Mouse (Mus musculus) embryonic stem cell, embryonic (primary cell): Measurements from ENCODE around the gene Wfikkn2.

Experiments used
- CTCF ChIA-PET, 4 experiments: fragments of 300-600 bp in 2 of 4; fragments of 350-600 bp in 2 of 4; sonication (Branson Sonifier 250); formaldehyde crosslinking; loops; one replicate each; lab custom pipeline; 2022; ENCODE audit warnings: inconsistent platforms in 2 of 4; lab: Charles Lee
- POLR2A ChIA-PET, 4 experiments: fragments of 300-600 bp in 2 of 4; fragments of 350-600 bp in 2 of 4; sonication (Branson Sonifier 250); formaldehyde crosslinking; loops; one replicate each; lab custom pipeline; 2022; ENCODE audit warnings: antibody characterized with exemption in 4 of 4, inconsistent platforms in 1 of 4; lab: Charles Lee

Wfikkn2 gene

DNA sequence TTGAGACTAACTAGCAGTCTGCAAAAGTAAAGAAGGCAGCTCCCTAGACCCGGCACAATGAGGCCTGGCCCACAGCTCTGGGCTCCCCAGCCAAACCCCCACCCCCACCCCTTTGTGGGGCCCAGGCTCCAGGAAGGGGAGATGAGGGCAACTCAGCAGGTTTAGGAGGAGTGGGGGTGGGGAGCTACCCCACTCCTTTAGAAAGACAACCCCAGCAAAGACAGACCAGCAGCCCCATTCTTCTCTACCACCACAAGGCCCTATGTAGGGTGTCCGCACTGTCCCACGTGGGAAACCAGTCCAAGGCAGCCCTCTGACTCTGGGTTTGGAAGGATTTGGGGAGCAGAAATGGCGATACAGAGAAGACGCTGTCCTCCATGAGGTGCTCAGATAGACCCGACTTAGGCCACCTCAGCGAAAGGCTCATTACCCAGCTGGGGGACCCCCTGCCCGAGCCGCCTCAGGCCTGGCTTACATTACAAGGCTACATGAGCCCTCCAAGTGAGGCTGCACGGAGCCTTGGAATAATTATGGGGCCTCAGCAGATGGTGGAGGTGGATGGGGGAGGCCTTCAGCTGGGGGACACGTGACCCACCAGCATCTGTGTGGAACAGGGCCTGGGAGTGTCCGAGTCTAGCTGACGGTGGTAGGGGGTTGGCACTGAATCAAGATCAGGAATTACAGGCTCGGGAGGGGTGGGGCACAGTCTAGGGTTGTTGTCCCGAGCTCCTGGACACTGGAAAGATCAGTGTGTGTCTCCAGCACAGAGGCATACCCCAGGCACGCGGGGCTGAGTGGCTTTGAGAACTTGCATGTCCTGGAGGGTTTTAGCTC lies at the start of gene Wfikkn2:
Gene Wfikkn2 (minus strand): TSS at position 51 of the 834 bp plus-strand sequence.
- CTCF ChIA-PET: interaction anchor here in 2 of 4 experiments (1.8 to 2.8 kb wide), 2 partner anchors 9 to 11 kb away, joined by 9 to 11 read pairs; no protein-coding TSS in a partner anchor
- POLR2A ChIA-PET: interaction anchor here in 3 of 4 experiments (0.6 to 3.5 kb wide), 14 partner anchors 10 to 1020 kb away, joined by 3 to 24 read pairs (median 4); partner anchors contain the start of gene Tob1 (in 3 of the 3)

DNA sequence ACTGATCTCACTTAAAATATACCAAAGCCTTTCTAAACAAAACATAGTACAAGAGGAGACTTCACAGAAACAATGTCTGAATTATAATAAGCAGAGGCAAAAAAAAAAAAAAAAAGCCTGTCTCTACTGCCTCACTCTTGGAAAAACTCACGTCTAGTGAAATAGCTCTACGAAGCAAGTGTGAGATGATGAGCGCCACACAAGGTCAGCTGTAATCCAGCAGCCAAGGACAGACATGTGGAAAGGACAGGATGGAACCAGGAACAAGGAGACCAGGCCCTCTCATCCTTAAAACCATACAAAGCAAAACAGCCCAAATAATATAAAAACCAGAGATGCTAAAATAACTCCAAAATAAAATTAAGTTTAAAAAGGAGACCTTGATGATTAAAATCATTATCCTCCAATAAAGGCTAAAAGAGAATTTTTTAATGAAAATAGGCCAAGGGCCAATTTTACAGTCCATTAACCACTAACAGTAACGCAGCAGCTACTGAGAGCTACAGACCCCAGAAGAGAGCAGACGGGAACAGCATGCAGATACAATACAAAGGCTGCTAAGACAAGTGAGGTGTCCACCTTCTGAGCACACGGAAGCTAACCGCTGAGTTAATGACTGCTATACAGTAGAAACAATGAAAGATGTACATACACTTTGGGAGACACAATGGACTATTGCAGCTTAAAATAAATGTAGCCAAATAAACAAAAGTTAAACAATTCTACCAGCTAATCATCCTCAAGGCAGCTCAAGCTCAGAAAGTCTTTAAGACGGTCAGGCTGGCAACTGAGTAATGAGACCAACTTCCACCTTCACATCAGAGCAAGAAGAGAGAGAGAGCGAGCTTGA lies 49.4 kb upstream of the Wfikkn2 start:
- CTCF ChIA-PET: interaction anchor here in 3 of 4 experiments (0.6 to 1.4 kb wide), 5 partner anchors 9 to 279 kb away, joined by 3 to 11 read pairs (median 3); no protein-coding TSS in a partner anchor
- POLR2A ChIA-PET: interaction anchor here (0.6 to 18.6 kb wide), 18 partner anchors 9 to 318 kb away, joined by 3 to 303 read pairs (median 4); partner anchors contain the start of genes Ankrd40 (in 2 of the 4), Gm21885 (in 1 of the 4), Luc7l3 (in 1 of the 4) and Tob1 (in 1 of the 4)

- ChIA-PET POLR2A (interaction anchor here in 2 of 4 experiments (1.5 to 18.6 kb wide), 5 partner anchors 5 to 79 kb away, joined by 3 to 206 read pairs (median 8); partner anchors contain the start of gene Gm21885 (in 1 of the 2)), CTCF (no interaction called here)
Observed at GRCm38 (mm10) chr11:94290062-94290740, 44.4 kb upstream of the Wfikkn2 start.

GRCm38 (mm10) chr11:94287105-94287504 lies 41.3 kb upstream of the Wfikkn2 start:
- CTCF ChIA-PET: interaction anchor here in 3 of 4 experiments (0.9 to 1.7 kb wide), 3 partner anchors 10 to 50 kb away, joined by 3 to 8 read pairs (median 4); no protein-coding TSS in a partner anchor
- POLR2A ChIA-PET: interaction anchor here in 3 of 4 experiments (0.8 to 13.9 kb wide), 19 partner anchors 8 to 199 kb away, joined by 3 to 206 read pairs (median 4); partner anchors contain the start of genes Luc7l3 (in 2 of the 3), Spata20 (in 1 of the 3) and Tob1 (in 1 of the 3)

GRCm38 (mm10) chr11:94285886-94286574 lies 40.2 kb upstream of the Wfikkn2 start:
- POLR2A ChIA-PET: interaction anchor here (0.5 to 13.9 kb wide), 30 partner anchors 9 to 709 kb away, joined by 3 to 206 read pairs (median 3); partner anchors contain the start of genes Luc7l3 (in 2 of the 4), Spata20 (in 2 of the 4) and Tob1 (in 2 of the 4)

GRCm38 (mm10) chr11:94283536-94284099 lies 37.8 kb upstream of the Wfikkn2 start:
- POLR2A ChIA-PET: interaction anchor here in 3 of 4 experiments (0.5 to 13.9 kb wide), 13 partner anchors 10 to 244 kb away, joined by 3 to 206 read pairs (median 4); partner anchors contain the start of gene Tob1 (in 2 of the 3)
- CTCF ChIA-PET: interaction anchor here in 1 of 4 experiments (0.6 kb wide), 1 partner anchor 18 kb away, joined by 16 read pairs; no protein-coding TSS in a partner anchor

More at GRCm38 (mm10) chr11:94285886-94286574, 40.2 kb upstream of the Wfikkn2 start:
- CTCF ChIA-PET: interaction anchor here in 3 of 4 experiments (0.7 to 1.7 kb wide), 3 partner anchors 9 to 22 kb away, joined by 4 to 8 read pairs (median 4); no protein-coding TSS in a partner anchor

- POLR2A ChIA-PET: interaction anchor here in 1 of 4 experiments (0.7 to 13.9 kb wide), 4 partner anchors 18 to 144 kb away, joined by 3 to 206 read pairs (median 4); no protein-coding TSS in a partner anchor
- CTCF ChIA-PET: interaction anchor here in 2 of 4 experiments (0.6 to 0.7 kb wide), 3 partner anchors 17 to 404 kb away, joined by 3 read pairs; no protein-coding TSS in a partner anchor
Observed at GRCm38 (mm10) chr11:94282291-94282690, 36.5 kb upstream of the Wfikkn2 start.

- CTCF ChIA-PET: interaction anchor here in 2 of 4 experiments (0.6 to 1.2 kb wide), 3 partner anchors 148 to 404 kb away, joined by 3 to 4 read pairs (median 3); no protein-coding TSS in a partner anchor
- POLR2A ChIA-PET: interaction anchor here in 2 of 4 experiments (0.6 to 13.9 kb wide), 8 partner anchors 17 to 193 kb away, joined by 3 to 206 read pairs (median 6); partner anchors contain the start of genes Luc7l3 (in 1 of the 2) and Tob1 (in 1 of the 2)
Observed at GRCm38 (mm10) chr11:94281199-94282181, 35.7 kb upstream of the Wfikkn2 start, which contains the start of gene Gm21885. Gene Gm21885 (plus strand): TSS chr11:94281873.

DNA sequence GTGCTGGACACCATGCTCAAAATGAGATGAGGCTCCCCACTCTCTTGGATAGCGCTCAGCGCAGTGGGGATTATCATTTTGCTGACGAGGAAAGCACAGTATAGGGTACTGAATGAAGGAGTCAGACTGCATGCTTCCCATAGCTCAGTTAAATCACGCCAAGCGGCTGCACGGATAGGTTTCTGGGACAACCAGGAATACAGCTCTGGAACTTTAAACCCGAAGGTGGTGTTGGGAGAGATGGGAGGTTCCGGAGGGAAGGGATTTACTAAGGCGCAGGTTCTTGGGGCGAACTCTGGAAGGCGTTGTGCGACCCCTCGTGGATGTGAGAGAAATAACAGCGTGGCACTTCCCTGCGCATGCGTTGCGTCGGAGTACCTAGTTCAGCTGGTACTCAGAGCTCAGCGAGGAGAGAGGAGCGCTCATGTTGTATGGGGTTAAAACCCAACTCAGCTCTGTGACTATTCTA lies 31.1 kb upstream of the Wfikkn2 start:
- ChIA-PET POLR2A (interaction anchor here in 3 of 4 experiments (0.5 to 4.3 kb wide), 30 partner anchors 9 to 222 kb away, joined by 3 to 53 read pairs (median 4); partner anchors contain the start of genes Tob1 (in 3 of the 3), Luc7l3 (in 2 of the 3) and Wfikkn2 (in 1 of the 3)), CTCF (interaction anchor here (0.5 to 5.1 kb wide), 43 partner anchors 9 to 346 kb away, joined by 3 to 68 read pairs (median 4); partner anchors contain the start of genes Spata20 (in 2 of the 4), Cacna1g (in 1 of the 4), Nme1 (in 1 of the 4) and Tob1 (in 1 of the 4))

DNA sequence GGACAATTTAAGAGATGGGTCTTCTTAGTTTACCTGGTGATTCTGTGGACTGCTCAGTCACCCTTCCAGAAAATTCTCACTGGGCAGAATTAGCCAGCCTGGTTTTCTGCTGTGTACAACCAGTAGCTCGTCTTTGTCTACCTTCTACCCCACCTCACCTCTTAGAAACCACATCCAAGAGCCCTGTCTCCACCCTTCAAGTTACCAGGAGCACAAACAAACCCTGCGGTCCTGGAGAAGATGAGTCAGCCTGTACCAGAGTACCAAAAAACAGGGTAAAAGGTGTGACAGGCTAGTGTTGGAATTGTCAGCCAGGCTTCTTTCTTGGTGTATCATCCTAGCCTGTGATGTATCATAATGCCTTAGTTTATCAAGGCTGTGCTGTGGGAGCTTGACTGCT lies 29.9 kb upstream of the Wfikkn2 start:
- ChIA-PET POLR2A (interaction anchor here in 2 of 4 experiments (1.0 to 4.3 kb wide), 18 partner anchors 8 to 146 kb away, joined by 3 to 53 read pairs (median 5); partner anchors contain the start of genes Tob1 (in 2 of the 2) and Ankrd40 (in 1 of the 2)), CTCF (interaction anchor here (0.9 to 5.1 kb wide), 12 partner anchors 10 to 240 kb away, joined by 3 to 68 read pairs (median 4); partner anchors contain the start of gene Spata20 (in 1 of the 4))

GRCm38 (mm10) chr11:94275226-94275625 lies 29.4 kb upstream of the Wfikkn2 start:
- POLR2A ChIA-PET: interaction anchor here in 3 of 4 experiments (0.6 to 4.3 kb wide), 24 partner anchors 10 to 239 kb away, joined by 3 to 53 read pairs (median 4); partner anchors contain the start of genes Tob1 (in 3 of the 3), Ankrd40 (in 2 of the 3) and Wfikkn2 (in 1 of the 3)
- CTCF ChIA-PET: interaction anchor here in 3 of 4 experiments (0.6 to 5.1 kb wide), 11 partner anchors 10 to 293 kb away, joined by 3 to 68 read pairs (median 4); partner anchors contain the start of gene Spata20 (in 1 of the 3)

DNA sequence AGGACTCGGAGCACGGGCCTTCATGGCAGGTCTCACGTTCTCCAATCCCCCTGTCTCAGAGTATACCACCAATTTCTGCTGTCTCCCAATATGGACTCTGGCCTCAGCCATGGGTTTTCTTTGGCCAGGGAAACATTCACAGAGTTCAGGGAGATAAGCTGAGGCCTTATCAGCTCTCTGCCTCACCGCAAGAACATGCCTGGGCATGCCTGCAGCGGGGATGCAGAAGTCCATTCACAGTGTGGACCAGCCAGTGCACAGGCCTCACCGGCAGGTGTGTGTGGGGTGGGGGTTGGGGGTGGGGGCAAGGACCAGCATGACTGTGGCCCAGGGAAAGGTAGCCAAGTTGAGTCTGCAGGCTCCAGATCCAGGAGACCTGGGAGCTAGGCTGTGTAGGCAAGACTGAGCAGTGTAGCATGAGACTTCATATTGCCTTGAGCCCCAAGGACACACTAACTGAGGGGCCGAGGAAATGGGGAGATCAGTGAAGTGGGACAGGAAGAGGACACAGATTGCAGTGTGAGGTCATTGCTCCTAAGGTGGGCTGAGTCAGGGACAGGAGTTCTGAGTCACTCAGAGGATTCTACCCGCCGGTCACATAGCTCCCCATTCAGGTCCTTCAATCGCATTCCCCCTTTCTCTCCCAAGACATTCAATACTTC lies 28.5 kb upstream of the Wfikkn2 start:
- CTCF ChIA-PET: interaction anchor here (0.6 to 5.1 kb wide), 10 partner anchors 9 to 306 kb away, joined by 3 to 68 read pairs (median 4); partner anchors contain the start of genes Gm20390 (in 1 of the 4), Nme1 (in 1 of the 4) and Spata20 (in 1 of the 4)
- POLR2A ChIA-PET: interaction anchor here in 3 of 4 experiments (0.6 to 4.3 kb wide), 32 partner anchors 9 to 361 kb away, joined by 3 to 53 read pairs (median 4); partner anchors contain the start of genes Tob1 (in 3 of the 3), Ankrd40 (in 2 of the 3) and Wfikkn2 (in 1 of the 3)
